7 mouse cellular contexts compared by ENCODE assay signal in genomic region chr2:11602506-11603489, GRCm38 (mm10). TPM values are rescaled to one million over a fixed set of nuclear protein-coding genes. Genes with fewer than 3 reads are reported as not detected.
DNase-seq lines count a peak whose midpoint lies in the region; ATAC-seq lines count a peak whose summit lies in the region.

No protein-coding gene starts in this region.

- peak overlapping the region; percentile 99 for H3K9ac ChIP-seq in embryonic facial prominence, embryonic 12.5 days
- H3K9ac ChIP-seq in limb, embryonic 11.5 days (ENCODE audit: low read length), result peak overlapping the region; percentile 97
- peak overlapping the region; percentile 98 for H3K9ac ChIP-seq in midbrain, embryonic 14.5 days (replicated peaks; ENCODE audit: low read length)

- no peaks in the 10 kb centered on the region for H3K27me3 ChIP-seq in embryonic facial prominence, embryonic 12.5 days
- H3K27me3 ChIP-seq in limb, embryonic 11.5 days (ENCODE audit: control insufficient read depth, insufficient read depth, low read length), result no peaks in the 10 kb centered on the region
- no peaks in the 10 kb centered on the region for H3K27me3 ChIP-seq in midbrain, embryonic 14.5 days (ENCODE audit: control insufficient read depth, insufficient read depth, low read length)

- peak; percentile 95 for DNase-seq in adrenal gland, postnatal 25 days
- DNase-seq in heart, adult 11 months, result peak; percentile 99
- DNase-seq in kidney, adult 18-20 months, result peak; percentile 97
- peak; percentile 97 for DNase-seq in limb, embryonic 11.5 days (ENCODE audit: low spot score)
- DNase-seq in midbrain, embryonic 14.5 days, result peak; percentile 97
- peak; percentile 90 to 97 for DNase-seq in spleen, adult 18-20 months

- peak overlapping the region; percentile 70; the same call in 1 of the 2 replicates for H3K27ac ChIP-seq in embryonic facial prominence, embryonic 12.5 days
- 0 out of 2 replicates have a peak overlapping the region, but pooled peaks have one; percentile 9 for H3K27ac ChIP-seq in limb, embryonic 11.5 days (replicated peaks; ENCODE audit: low read depth, low read length)
- peak overlapping the region; percentile 72 for H3K27ac ChIP-seq in midbrain, embryonic 14.5 days (replicated peaks; ENCODE audit: low read depth, low read length)

- peaks cover 7% of the 10 kb centered on the region for H3K4me1 ChIP-seq in embryonic facial prominence, embryonic 12.5 days
- 0 out of 2 replicates have a peak, but pooled peaks cover 3% of the 10 kb centered on the region for H3K4me1 ChIP-seq in limb, embryonic 11.5 days (ENCODE audit: control insufficient read depth, insufficient read depth, low read length)
- peaks cover 8% of the 10 kb centered on the region for H3K4me1 ChIP-seq in midbrain, embryonic 14.5 days (ENCODE audit: control insufficient read depth, insufficient read depth, low read length)

- ATAC-seq in embryonic facial prominence, embryonic 12.5 days (ENCODE audit: insufficient number of reproducible peaks, insufficient read depth, low FRiP score, low TSS enrichment), result peak; percentile 97
- ATAC-seq in limb, embryonic 11.5 days (ENCODE audit: insufficient number of reproducible peaks, low FRiP score, low TSS enrichment, low read depth), result peak; percentile 98
- ATAC-seq in midbrain, embryonic 14.5 days (ENCODE audit: low FRiP score, low TSS enrichment), result peak; percentile 99

- no peaks in the 10 kb centered on the region for H3K9me3 ChIP-seq in embryonic facial prominence, embryonic 12.5 days
- no peaks in the 10 kb centered on the region for H3K9me3 ChIP-seq in limb, embryonic 11.5 days (ENCODE audit: control insufficient read depth, low read length)
- no peaks in the 10 kb centered on the region for H3K9me3 ChIP-seq in midbrain, embryonic 14.5 days (ENCODE audit: control insufficient read depth, low read length)

- WGBS in embryonic facial prominence, embryonic 12.5 days, result under 1% methylated on average over 78 of the region's 78 CpGs
- WGBS in limb, embryonic 11.5 days, result under 1% methylated on average over 78 of the region's 78 CpGs
- under 1% methylated on average over 71 of the region's 78 CpGs for WGBS in midbrain, embryonic 14.5 days

- H3K36me3 ChIP-seq in embryonic facial prominence, embryonic 12.5 days, result peaks cover 24% of the 10 kb centered on the region
- H3K36me3 ChIP-seq in limb, embryonic 11.5 days (ENCODE audit: control insufficient read depth, insufficient read depth, low read length), result peaks cover 2% of the 10 kb centered on the region; the same call in 1 of the 2 replicates
- H3K36me3 ChIP-seq in midbrain, embryonic 14.5 days (ENCODE audit: control insufficient read depth, insufficient read depth, low read length), result peaks cover 27% of the 10 kb centered on the region

- H3K4me2 ChIP-seq in embryonic facial prominence, embryonic 12.5 days (replicated peaks), result peak overlapping the region; percentile 91
- peak overlapping the region; percentile 70 for H3K4me2 ChIP-seq in limb, embryonic 11.5 days (ENCODE audit: low read depth, severe bottlenecking)
- peak overlapping the region; percentile 87 for H3K4me2 ChIP-seq in midbrain, embryonic 14.5 days (ENCODE audit: low read length)

- H3K4me3 ChIP-seq in embryonic facial prominence, embryonic 12.5 days, result peak overlapping the region; percentile 95
- H3K4me3 ChIP-seq in limb, embryonic 11.5 days (ENCODE audit: low read depth, low read length), result peak overlapping the region; percentile 96
- H3K4me3 ChIP-seq in midbrain, embryonic 14.5 days (replicated peaks; ENCODE audit: low read depth, low read length), result peak overlapping the region; percentile 94

RNA-seq across cellular contexts. Expression of gene Rbm17, which starts 1.2 kb away (rescaled TPM):
- total RNA-seq in adrenal gland, postnatal 25 days (2021), result 109 and 114 TPM in 2 replicates
- polyA plus RNA-seq in embryonic facial prominence, embryonic 12.5 days (2016; fragmentation: Nextera tagmentation; extraction: Ambion mirVana), result 176 and 185 TPM in 2 replicates
- polyA plus RNA-seq in limb, embryonic 11.5 days (2014; fragmentation: Nextera tagmentation; extraction: Ambion mirVana), result 205 and 214 TPM in 2 replicates
- polyA plus RNA-seq in midbrain, embryonic 14.5 days (2014; fragmentation: Nextera tagmentation; extraction: Ambion mirVana), result 118 and 125 TPM in 2 replicates

RNA-seq across cellular contexts. Expression of gene Gm17490, which starts 23.3 kb away (rescaled TPM):
- total RNA-seq in adrenal gland, postnatal 25 days (2021), result not detected in 2 replicates
- polyA plus RNA-seq in embryonic facial prominence, embryonic 12.5 days (2016; fragmentation: Nextera tagmentation; extraction: Ambion mirVana), result not detected in 2 replicates
- polyA plus RNA-seq in limb, embryonic 11.5 days (2014; fragmentation: Nextera tagmentation; extraction: Ambion mirVana), result not detected in 2 replicates
- not detected in 2 replicates for polyA plus RNA-seq in midbrain, embryonic 14.5 days (2014; fragmentation: Nextera tagmentation; extraction: Ambion mirVana)

RNA-seq across cellular contexts. Expression of gene Il2ra, which starts 39.8 kb away (rescaled TPM):
- 0.12 TPM in 1 of 2 replicates, not detected in the other for total RNA-seq in adrenal gland, postnatal 25 days (2021)
- not detected in 2 replicates for polyA plus RNA-seq in embryonic facial prominence, embryonic 12.5 days (2016; fragmentation: Nextera tagmentation; extraction: Ambion mirVana)
- 0.06 TPM in 1 of 2 replicates, not detected in the other for polyA plus RNA-seq in limb, embryonic 11.5 days (2014; fragmentation: Nextera tagmentation; extraction: Ambion mirVana)
- not detected in 2 replicates for polyA plus RNA-seq in midbrain, embryonic 14.5 days (2014; fragmentation: Nextera tagmentation; extraction: Ambion mirVana)

RNA-seq across cellular contexts. Expression of gene Pfkfb3, which starts 48.9 kb away (rescaled TPM):
- 93.7 and 145 TPM in 2 replicates for total RNA-seq in adrenal gland, postnatal 25 days (2021)
- 14.2 and 16.2 TPM in 2 replicates for polyA plus RNA-seq in embryonic facial prominence, embryonic 12.5 days (2016; fragmentation: Nextera tagmentation; extraction: Ambion mirVana)
- 11.7 and 13.8 TPM in 2 replicates for polyA plus RNA-seq in limb, embryonic 11.5 days (2014; fragmentation: Nextera tagmentation; extraction: Ambion mirVana)
- polyA plus RNA-seq in midbrain, embryonic 14.5 days (2014; fragmentation: Nextera tagmentation; extraction: Ambion mirVana), result 28.7 and 31.4 TPM in 2 replicates

Comparison
In these comparisons a context has a peak if more than half of its experiments do, and no peak if none do; other contexts are left out.
1. Peak in every context shown above with its lines: DNase-seq, ATAC-seq, H3K4me3 ChIP-seq and H3K27ac ChIP-seq.
2. H3K27ac ChIP-seq: peak in every context shown above with its lines; median percentile 72 in midbrain, embryonic 14.5 days; 70 in embryonic facial prominence, embryonic 12.5 days; 9 in limb, embryonic 11.5 days.